Mouse (Mus musculus) left cerebral cortex, postnatal 25 days (tissue): ENCODE data around the gene S100a14. TPM values are rescaled to one million over a fixed set of nuclear protein-coding genes. Genes with fewer than 3 reads are reported as not detected.

ENCODE experiments used
- DNase-seq, 2 experiments: peaks; one replicate each; pipeline ENCODE4 v3.0.0; 2022; ENCODE audit warnings: low spot score in 2 of 2, mixed read lengths in 1 of 2
- intact Hi-C: fragments of 180-260 bp; cut with DNase I; formaldehyde crosslinking; loops from one replicate; pipeline ENCODE4 v1.15.1; 2025
- total RNA-seq, 2 experiments: library from RNA; stranded (reverse); gene quantifications; 2 replicates each; pipeline ENCODE4 v1.2.3; 2021

The S100a14 gene
- under 1 TPM; 0.50 to 0.71 TPM for total RNA-seq

DNA sequence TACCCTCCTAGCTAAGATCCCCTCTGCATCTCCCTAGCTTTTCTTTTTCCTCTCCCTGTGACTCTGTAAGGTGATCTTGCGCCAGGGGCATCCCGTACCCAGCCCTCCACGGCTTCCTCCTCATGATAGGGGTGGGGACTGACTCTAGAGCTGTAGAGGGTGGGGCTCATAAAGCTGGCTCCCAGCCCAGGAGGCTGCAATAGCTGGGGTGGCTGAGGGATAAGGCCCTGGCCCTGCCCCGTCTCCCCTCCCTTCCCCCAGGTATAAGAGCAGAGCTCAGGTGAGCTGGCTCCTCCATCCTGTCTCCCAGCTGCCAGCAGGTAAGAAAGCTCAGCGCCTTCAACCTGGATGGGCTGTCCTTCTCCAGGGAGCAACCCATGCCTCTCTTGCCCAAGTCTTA lies at the start of gene S100a14:
TSS of gene S100a14 (plus strand) at position 277 of the 400 bp plus-strand sequence.
- intact Hi-C loops: loop anchor here (5.0 kb wide), 1 partner anchor 56 kb away; no protein-coding TSS in a partner anchor
- DNase-seq: no peak

DNA sequence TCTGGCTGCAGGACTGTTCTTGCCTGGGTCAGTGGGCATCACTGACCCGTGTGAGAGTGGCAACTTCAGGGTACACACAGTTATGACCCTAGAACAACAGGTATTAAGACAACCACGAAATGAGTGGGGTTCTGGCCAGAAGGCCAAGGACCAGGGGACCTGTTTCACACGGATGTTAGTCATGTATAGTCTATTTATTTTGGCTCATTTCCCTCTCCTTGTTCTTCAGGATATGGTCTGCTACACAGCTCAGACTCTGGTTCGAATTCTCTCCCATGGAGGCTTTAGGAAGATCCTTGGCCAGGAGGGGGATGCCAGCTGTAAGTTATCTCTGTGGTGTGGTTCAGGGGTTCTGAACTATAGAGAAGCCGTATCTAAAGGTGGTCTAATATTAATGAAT lies 39.7 kb upstream of the S100a14 start:
- no peak for DNase-seq
- intact Hi-C loops: no loop called here

DNA sequence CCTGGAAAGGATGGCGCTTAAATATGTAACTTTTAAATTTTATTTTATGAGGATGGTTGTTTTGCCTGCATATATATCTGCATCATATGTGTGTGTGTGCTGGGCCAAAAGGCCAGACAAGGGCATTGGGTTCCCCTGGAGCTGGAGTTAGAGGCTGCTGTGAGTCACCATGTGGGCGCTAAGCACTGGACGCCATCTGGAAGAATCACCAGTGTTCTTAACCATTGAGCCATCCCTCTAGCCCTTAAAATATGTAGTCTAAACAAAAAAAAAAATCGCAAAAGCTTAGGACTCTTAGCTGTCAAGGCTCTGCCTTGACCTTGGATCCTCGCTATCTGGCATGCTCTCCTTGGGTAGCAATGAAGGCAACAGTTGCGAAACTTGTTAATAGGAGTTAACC lies 38.1 kb upstream of the S100a14 start:
- no peak for DNase-seq
- intact Hi-C loops: no loop called here

DNA sequence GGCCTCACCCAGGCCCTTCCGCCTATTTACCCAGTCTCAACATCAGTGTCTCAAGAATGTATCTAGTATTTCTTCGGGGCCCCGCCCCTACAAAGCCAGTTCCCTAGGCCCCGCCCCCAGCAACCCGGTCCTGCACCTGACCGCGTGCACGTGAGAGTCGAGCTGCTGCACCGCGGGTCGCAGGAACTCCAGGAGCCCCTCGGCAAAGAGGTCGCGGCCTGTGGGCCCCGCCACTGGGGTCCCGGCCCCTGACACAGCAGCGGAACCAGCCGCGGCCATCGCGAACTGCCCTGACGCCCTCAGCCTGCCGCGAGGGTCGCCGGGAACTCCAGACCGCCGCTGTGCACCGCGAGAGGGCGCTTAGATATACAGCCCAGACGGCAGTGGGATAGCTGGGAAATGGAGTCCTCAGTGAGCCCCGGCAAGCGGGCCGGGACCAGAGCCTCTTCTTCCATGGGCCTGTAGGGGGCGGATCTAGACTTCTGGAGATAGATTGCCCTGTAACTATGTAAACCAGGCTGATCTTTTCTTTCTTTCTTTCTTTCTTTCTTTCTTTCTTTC lies 35.9 kb upstream of the S100a14 start, which contains the start of gene Snapin:
TSS of gene Snapin (minus strand) at position 338 of the 561 bp plus-strand sequence.
- intact Hi-C loops: loop anchor here (1.0 to 2.0 kb wide), 4 partner anchors 19 to 218 kb away; partner anchors contain the start of gene Chtop
- peak; percentile 95 to 96 for DNase-seq

DNA sequence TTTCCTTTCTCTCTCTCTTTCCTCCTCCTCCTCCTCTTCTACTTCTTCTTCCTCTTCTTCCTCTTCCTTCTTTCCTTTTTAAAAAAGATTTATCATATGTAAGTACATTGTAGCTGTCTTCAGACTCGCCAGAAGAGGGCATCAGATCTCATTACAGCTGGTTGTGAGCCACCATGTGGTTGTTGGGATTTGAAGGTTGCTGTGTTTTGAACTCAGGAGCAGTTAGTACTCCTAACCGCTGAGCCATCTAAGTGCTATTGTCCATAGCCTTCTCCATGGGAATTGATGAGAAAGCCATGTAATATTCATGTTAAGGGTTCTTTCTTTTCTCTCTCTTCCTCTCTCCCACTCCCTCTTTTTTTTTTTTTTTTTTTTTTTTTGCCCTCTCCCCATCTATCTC lies 35.3 kb upstream of the S100a14 start:
- intact Hi-C loops: loop anchor here (1.0 to 2.0 kb wide), 4 partner anchors 18 to 217 kb away; partner anchors contain the start of gene Chtop
- peak in 1 of 2 experiments; percentile 74 for DNase-seq

DNA sequence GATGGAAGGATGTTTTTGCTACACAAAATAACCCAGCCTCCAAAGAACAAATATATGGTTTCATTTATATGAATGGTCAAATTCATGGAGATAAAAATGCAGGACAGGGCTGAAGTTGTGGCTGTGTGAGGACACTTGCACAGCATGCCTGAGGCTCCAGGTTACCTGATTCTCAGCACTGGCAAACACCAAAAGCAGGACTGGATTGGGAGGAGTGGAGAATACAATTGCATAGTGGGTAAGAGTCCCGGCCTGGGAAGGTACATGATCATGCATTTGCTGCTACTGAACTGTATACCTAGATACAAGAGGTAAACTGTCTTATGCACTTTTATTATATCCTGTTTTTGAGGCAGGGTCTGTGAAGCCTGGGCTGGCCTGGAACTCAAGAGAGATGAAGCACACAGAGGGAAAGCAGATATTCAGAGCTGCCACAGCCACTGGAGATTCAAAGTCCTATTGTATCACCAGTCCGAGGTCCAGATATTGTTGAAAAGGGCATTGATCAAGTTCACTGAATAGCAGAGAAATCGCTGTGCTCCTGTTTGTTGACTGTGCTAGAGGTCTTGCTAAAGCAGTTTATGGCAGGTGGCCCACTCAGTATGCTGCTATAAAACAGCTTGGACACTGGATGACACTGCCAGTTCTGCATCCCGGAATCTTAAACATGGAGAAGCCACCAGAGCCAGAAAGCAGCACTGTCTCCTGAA lies 32.7 kb upstream of the S100a14 start:
- intact Hi-C loops: no loop called here

DNA sequence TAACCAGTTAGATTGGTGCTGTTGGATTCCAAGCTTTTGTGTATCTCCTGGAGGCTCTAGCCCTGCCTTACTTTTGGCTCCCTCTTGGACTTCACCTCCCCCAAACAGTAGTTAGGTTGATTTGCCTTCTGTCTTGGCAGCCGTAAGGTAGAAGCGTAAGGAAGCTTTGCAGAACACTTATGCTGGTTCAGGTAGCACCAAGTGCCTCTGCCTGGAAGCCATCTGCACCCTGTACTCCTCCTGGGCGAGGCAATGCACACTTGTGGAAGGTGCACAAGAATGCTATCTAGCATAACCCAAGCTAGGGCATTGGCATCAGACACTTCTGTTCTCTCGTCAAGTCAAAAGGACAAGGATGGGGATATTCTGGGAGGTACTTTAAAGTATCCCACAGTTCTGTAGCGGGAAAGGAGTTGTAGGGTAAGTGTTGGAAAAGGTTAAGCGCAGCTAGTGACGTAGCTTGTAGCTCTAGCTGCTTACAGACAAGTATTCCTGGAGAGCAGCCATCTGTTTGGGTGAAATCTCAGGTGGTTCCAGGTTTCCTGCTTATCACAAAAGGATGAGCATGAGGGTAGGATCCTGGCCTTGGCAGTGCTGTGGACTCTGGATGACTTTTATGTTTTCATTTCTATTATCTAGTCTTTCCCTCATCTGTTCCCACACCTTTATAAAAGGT lies 30.7 kb upstream of the S100a14 start:
- intact Hi-C loops: no loop called here

More for the DNA sequence above, 32.7 kb upstream of the S100a14 start:
- no peak for DNase-seq

DNA sequence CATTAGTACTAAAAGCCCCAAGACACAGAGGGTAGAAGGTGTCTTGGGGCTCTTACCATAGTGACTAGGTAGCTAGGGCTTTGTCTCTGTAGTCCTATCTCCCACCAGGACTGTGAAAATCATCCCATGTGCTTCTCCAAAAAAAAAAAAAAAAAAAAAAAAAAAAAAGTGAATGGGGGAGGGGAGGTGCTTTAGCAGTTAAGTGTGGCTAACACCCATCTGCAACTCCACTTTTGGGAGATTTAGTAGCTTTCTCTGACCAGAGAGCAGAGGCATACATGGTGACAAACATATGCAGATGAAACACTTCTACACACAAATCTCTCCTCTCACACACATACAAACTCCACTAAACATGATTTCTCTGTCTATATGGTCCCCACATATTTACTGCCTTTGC lies 29.1 kb upstream of the S100a14 start:
- intact Hi-C loops: no loop called here
- DNase-seq: no peak

More for the DNA sequence above, 30.7 kb upstream of the S100a14 start:
- no peak for DNase-seq

DNA sequence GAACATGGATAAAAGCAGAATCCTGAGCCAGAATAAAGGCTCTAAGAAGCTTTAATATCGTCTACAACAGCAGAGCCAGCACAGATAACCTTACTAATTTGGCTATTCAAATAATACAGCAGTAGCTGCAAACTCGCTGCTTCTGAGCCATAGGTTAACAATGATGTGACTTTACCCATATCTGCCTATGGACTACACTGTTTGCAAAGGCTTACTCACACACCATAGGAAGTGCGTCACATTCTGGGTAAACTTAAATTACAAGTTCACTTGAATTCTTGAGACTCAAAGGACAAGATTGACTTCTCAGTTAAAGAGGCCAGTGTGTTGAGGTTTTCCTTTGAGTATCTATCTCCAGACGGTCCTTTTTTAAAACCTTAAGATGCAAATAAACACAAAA lies 23.2 kb upstream of the S100a14 start:
- DNase-seq: no peak
- intact Hi-C loops: no loop called here

DNA sequence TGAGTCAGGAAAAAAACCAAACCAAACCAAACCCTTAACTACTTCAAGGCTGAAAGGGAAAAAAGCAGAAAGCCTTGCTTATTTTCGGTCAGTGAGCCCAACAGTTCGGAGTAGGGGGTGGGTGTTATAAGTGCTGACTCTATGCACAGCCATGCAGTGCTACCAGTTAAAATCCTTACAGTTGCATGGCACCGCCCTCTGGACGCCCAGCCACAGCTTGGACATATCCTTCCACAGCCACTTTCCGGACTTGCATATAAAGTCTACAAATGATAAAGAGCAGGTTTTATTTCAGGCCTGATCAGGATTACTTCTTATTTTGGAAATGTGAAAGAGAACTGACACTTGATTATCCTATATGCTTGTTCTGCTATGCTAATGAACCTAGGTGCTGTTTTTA lies 21.4 kb upstream of the S100a14 start:
- no peak for DNase-seq
- intact Hi-C loops: loop anchor here (5.0 kb wide), 1 partner anchor 147 kb away; the partner anchor contains the start of gene S100a7a

DNA sequence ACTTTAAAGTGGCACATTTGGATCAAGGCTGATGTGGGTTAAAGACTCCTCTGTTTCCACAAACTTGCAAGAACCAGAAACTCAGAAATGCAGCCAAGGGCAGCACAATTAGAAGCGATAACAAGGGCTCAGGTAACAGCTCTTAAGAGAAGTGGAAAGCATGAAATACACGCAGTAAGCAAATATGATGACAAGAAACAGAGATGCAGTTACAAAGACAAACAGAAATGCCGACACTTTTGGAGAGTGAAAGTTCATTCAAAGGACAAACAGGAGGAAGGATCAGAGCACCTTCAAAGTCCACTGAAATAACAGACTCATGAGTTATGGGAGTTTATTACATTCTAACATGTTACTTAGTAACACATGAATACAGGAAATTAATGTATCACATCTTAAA lies 20.3 kb upstream of the S100a14 start:
- DNase-seq: no peak
- intact Hi-C loops: loop anchor here (5.0 kb wide), 1 partner anchor 146 kb away; the partner anchor contains the start of gene S100a7a

DNA sequence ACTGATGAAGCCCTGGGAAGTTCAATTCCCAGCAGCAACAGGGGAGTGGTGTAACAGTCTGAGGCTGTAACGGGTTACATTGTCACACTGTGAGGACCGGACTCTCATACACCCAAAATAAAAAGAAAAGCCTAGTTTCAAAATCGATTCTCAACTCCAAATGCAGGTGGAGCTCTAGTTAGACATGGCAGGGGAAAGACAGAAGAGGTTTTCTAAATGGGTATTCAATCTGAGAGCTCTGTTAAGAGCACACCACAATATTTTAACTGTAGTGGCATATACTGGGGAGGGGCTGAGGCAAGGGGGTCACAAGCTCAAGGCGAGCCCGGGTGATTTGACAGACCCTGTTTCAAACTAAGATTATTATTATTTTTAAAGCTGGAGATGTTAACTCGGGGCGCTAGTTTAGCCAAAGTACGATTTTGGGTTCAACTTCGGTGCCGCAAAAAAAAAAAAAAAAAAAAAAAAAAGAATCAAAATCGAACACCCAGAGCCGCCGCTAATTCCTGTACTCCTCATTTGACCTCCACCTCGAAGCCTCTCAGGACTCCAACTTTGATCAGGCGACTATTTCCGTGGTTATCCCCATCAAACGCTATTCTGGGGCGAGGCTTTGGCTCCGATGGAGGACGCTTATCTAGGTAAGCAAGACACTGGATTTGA lies 18.2 kb upstream of the S100a14 start:
- no peak for DNase-seq
- intact Hi-C loops: loop anchor here (5.0 kb wide), 1 partner anchor 144 kb away; the partner anchor contains the start of gene S100a7a

DNA sequence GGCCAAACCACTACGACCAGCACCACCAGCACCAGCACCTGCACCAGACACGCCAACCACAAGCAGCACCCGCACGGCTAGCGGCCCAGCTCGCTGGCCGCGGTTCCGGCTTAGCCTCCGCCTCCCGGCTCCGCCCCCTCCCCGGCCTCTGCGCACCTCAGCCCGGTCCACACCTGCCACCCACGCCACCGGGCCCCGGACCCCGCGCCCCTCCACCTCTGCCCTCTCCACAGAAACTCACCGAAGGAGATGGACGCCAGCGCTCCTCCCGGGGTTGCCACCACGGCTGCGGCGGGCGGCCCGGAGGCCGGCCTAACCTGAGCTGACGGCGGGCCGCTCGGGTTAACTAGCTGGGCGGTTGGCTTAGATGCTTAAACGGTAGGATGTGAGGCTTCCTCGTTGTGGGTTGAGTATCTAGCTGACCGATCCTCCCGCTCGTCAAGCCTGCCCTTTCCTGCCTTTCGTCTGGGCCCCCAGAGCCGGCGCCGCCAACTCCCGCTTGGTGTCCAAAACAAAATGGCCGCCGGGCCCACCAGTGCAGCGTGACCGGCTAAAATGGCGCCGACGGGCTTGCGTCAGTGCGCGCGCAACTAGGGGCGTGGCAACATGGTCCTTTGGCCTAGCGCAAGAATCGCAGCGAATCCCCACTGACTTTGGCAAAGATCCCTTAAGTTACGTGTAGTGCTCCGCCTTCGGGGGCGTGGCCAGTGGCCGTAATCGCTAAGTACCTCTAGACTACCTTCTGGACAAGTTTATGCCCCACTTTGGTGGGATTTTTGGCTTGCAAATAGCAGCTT lies 17.5 kb upstream of the S100a14 start, which contains the start of gene Chtop:
TSS of gene Chtop (minus strand) at position 549 of the 797 bp plus-strand sequence.
- DNase-seq: peak; percentile 99 to 100
- intact Hi-C loops: loop anchor here (1.0 to 5.0 kb wide), 2 partner anchors 18 to 143 kb away; partner anchors contain the start of genes S100a7a and Snapin

DNA sequence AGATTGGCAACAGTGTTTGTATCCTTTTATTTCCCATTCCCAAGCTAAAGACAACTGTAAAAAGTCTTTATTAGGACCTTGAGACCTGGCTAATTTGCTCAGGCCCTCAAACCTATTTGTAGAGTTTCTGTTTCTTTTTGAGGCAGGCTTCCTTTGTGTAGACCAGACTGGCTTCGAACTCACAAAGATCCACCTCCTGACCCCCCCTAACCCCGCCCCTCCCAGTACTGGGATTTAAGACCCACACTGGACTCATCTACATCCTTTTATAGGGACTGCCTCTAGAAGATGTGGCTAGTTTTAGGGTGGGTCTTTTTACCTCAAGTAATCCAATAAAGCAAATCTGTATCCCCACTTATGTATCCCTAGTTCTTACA lies 16.9 kb upstream of the S100a14 start:
- intact Hi-C loops: loop anchor here (1.0 to 5.0 kb wide), 4 partner anchors 18 to 143 kb away; partner anchors contain the start of genes S100a6, S100a7a and Snapin
- no peak for DNase-seq

DNA sequence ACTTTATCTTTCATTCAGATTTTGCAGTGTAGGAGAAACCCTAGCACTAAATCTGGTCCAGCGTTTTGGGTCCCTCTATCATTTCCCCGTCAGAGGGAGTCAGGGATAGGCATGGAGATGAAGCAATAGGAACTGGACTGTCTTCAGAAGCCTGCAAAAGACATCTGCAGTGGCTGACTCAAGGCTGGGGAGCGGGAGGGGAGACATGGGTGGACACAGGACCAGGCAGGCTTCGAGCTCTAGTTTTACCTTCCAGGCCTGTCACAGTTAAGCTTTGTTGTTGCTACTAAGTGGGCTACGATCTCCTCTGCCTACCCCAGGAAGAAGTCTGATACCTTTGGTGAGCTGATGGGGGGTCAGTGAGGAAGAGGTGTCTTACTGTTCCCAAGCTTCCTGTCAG lies 14.4 kb upstream of the S100a14 start:
- peak in 1 of 2 experiments; percentile 25 for DNase-seq
- intact Hi-C loops: loop anchor here (5.0 kb wide), 2 partner anchors 75 to 100 kb away; partner anchors contain the start of gene S100a6

DNA sequence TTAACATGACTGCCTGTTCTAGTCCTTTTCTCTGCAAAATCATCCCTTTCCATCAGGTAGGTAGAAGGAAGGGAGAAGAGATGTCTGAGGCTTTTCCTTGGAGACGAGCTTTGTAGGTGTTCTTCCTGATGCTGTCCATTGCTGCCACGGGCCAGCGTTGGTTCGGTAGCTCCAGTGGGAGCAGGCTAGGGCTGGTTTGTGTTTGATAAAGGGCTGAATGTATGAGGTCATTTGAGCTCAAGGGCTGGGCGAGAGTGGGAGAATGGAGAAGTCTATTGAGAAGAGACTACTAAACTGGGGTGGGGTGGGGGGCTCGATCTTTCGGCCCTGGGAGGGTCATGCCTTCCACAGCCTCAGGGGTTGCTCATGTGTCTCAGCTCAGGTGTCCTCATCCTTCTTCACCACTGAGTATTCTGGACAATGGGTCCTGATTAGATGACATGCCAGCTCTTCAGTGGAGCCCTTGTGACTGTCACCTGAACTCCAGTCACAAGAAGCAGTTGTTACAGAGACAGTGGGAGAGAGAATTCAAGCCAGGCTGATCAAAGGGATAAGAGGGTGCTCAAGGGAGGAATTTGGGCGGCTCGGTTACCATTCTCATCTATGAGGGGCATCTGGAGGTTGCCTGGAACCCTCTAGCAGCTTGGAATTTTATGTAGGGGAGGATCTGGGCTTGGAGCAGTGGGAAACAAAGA lies 13.6 kb upstream of the S100a14 start:
- no peak for DNase-seq
- intact Hi-C loops: loop anchor here (5.0 kb wide), 2 partner anchors 74 to 99 kb away; partner anchors contain the start of gene S100a6

DNA sequence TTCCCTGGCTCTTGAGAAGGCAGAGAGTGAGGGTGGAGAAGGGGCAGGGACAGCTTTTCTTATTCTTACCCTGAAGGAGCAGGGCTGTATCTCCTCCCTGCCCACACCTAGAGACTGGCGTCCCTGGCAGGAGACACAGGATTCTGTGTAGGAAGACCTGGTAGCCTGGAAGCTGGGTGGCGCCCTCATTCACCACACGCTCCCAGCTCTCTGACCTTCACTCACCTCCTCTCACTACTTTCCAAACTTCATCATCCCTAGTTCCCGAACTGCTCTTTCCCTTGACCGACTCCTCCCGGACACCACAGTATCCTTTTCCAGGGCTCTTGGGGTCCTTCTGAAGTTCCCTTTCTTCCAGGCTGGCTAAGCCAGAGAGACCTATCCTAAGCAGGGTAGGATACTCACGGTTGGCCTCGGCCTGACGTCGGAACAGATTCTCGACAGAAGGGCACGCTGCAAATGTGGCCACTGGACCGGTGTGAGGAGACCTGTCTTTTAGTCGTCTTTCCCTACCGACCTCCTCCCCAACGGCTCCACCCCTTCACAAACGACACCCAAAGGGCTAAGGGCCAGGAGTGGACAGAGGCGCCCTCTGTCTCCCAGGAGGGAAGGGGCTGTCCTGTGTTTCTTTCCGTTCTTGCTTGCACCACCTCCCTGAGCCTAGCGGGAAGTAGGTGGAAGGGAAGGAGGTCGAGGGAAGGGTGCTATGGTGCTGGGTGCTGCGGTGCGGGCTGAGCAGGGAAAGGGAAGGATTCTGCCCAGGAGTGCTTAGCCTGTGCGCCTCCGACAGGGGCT lies 12.7 kb upstream of the S100a14 start, which contains the start of the genes S100a1 and S100a13:
TSS of gene S100a1 (minus strand) at position 597 of the 795 bp plus-strand sequence.
TSS of gene S100a13 (plus strand) at position 640 of the 795 bp plus-strand sequence.
- intact Hi-C loops: loop anchor here (5.0 kb wide), 2 partner anchors 73 to 98 kb away; partner anchors contain the start of gene S100a6
- peak; percentile 44 to 60 for DNase-seq
